Mouse (Mus musculus) layer of hippocampus, postnatal 10 days (tissue): ENCODE data around the gene Ltk. TPM values are rescaled to one million over a fixed set of nuclear protein-coding genes. Genes with fewer than 3 reads are reported as not detected.

Source experiments
- DNase-seq, 2 experiments: peaks; one replicate each; pipeline ENCODE4 v3.0.0; 2021; ENCODE audit warnings: low spot score in 2 of 2
- total RNA-seq, 2 experiments: library from RNA; stranded (reverse); gene quantifications; 2 replicates each; pipeline ENCODE4 v1.2.3; 2021

Ltk gene
- total RNA-seq, 2 experiments from 2014 or later, result 3.6 to 4.8 TPM

DNA sequence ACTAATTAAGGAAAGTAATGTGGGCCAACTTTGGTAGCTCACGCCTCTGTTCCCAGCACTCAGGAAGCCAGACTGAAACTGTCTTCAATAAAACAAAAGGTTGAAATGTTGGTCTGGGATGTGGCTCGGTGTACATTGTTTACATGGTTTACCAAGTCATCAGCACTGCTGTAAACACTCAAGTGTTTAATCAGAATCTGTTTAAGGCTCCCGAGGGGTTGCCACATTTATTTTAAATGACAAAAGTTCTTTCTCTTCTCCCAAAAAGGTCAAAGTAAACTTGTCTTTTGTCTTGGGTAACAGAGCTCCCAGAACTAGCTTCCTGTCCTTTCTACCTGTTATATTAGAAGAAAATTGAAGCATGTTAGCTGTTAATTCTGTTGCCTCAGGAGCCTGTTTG, 52.6 kb downstream of the Ltk start:
- no peak for DNase-seq

GRCm38 (mm10) chr2:119703171-119703570, 57.1 kb downstream of the Ltk start:
- DNase-seq, result no peak

Other genes with a start within 250 kb of the Ltk start
- gene Exd1, start 212.8 kb downstream of the Ltk start, total RNA-seq, result 1 to 10 TPM in 1 of 2 experiments, under 1 TPM in 1; 0.76 to 2.1 TPM
- gene Chp1, start 212.7 kb downstream of the Ltk start, total RNA-seq, result 100 to 1,000 TPM; 116 to 119 TPM
- gene Nusap1, start 142.1 kb downstream of the Ltk start, total RNA-seq, result 1 to 10 TPM; 3.5 to 3.7 TPM
- 1 to 10 TPM; 3.6 to 4.8 TPM for gene Oip5, start 142.0 kb downstream of the Ltk start, total RNA-seq
- 10 to 100 TPM; 27.0 to 27.8 TPM for gene Ndufaf1, start 97.6 kb downstream of the Ltk start, total RNA-seq
- 10 to 100 TPM; 58.0 to 63.0 TPM for gene Rtf1, start 85.4 kb downstream of the Ltk start, total RNA-seq
- 100 to 1,000 TPM; 115 to 124 TPM for gene Itpka, start 18.1 kb downstream of the Ltk start, total RNA-seq
- gene Rpap1, start 27.1 kb upstream of the Ltk start, total RNA-seq, result 10 to 100 TPM; 16.4 to 16.7 TPM
- 10 to 100 TPM; 48.6 to 64.7 TPM for gene Tyro3, start 37.3 kb upstream of the Ltk start, total RNA-seq
- 10 to 100 TPM; 64.3 to 66.3 TPM for gene Mga, start 136.8 kb upstream of the Ltk start, total RNA-seq
- 10 to 100 TPM; 62.7 to 69.3 TPM for gene Mapkbp1, start 212.3 kb upstream of the Ltk start, total RNA-seq